Mouse (Mus musculus): Measurements from ENCODE around the gene Mphosph9. TPM values are rescaled to one million over a fixed set of nuclear protein-coding genes. Genes with fewer than 3 reads are reported as not detected.
A peak's percentile ranks its signal among the peaks of the same experiment; 100 is the strongest.
"Not testable (repeated sequence)": the region's sequence is repeated elsewhere in the genome, so short reads cannot be mapped to it uniquely, and the experiment has no call there.

Gene Mphosph9
- 10.8 and 13.8 TPM in 2 replicates for polyA plus RNA-seq (2015; fragmentation: Nextera tagmentation; extraction: Ambion mirVana)

- ATAC-seq (ENCODE audit: low FRiP score, low TSS enrichment): peak; percentile 98
- WGBS: under 1% methylated on average over 72 of the region's 72 CpGs
- peaks cover 4% of the 10 kb centered on the region; the same call in 1 of the 2 replicates for H3K36me3 ChIP-seq (ENCODE audit: insufficient read depth, low read length)
- no peaks in the 10 kb centered on the region for H3K9me3 ChIP-seq (ENCODE audit: low read length)
- peak within 1 kb of the TSS; percentile 96 for H3K27ac ChIP-seq (ENCODE audit: low read length)
- peak within 1 kb of the TSS; percentile 90 for H3K9ac ChIP-seq (replicated peaks; ENCODE audit: low read length)
- H3K4me1 ChIP-seq (ENCODE audit: insufficient read depth, low read length): peaks cover 16% of the 10 kb centered on the region
- H3K4me2 ChIP-seq (replicated peaks; ENCODE audit: low read depth, low read length): peak within 1 kb of the TSS; percentile 96
- peak within 1 kb of the TSS; percentile 85 for H3K4me3 ChIP-seq (ENCODE audit: low read length)
- no peaks in the 10 kb centered on the region for H3K27me3 ChIP-seq (ENCODE audit: insufficient read depth, low read length)
Measured at GRCm38 (mm10) chr5:124327510-124328364, at the start of gene Mphosph9, which contains the start of gene 2810006K23Rik. TSS of gene Mphosph9 (minus strand) at chr5:124327972. TSS of gene 2810006K23Rik (plus strand) at chr5:124328089.

- Histone ChIP-seq H3K9ac (replicated peaks; ENCODE audit: low read length) (no peak overlapping the region), H3K27me3 (ENCODE audit: insufficient read depth, low read length) (no peaks in the 10 kb centered on the region), H3K27ac (ENCODE audit: low read length) (no peak overlapping the region), H3K36me3 (ENCODE audit: insufficient read depth, low read length) (peaks cover 72% of the 10 kb centered on the region), H3K9me3 (ENCODE audit: low read length) (no peaks in the 10 kb centered on the region), H3K4me3 (ENCODE audit: low read length) (no peak overlapping the region), H3K4me1 (ENCODE audit: insufficient read depth, low read length) (no peaks in the 10 kb centered on the region), H3K4me2 (replicated peaks; ENCODE audit: low read depth, low read length) (no peak overlapping the region)
- WGBS: 83% methylated on average over 4 of the region's 4 CpGs
- no peak for ATAC-seq (ENCODE audit: low FRiP score, low TSS enrichment)
Measured at GRCm38 (mm10) chr5:124377149-124377548, 49.4 kb upstream of the Mphosph9 start.

- Histone ChIP-seq H3K27me3 (ENCODE audit: insufficient read depth, low read length) (no peaks in the 10 kb centered on the region), H3K36me3 (ENCODE audit: insufficient read depth, low read length) (peaks cover 73% of the 10 kb centered on the region), H3K4me1 (ENCODE audit: insufficient read depth, low read length) (no peaks in the 10 kb centered on the region), H3K27ac (ENCODE audit: low read length) (no peak overlapping the region), H3K9ac (replicated peaks; ENCODE audit: low read length) (no peak overlapping the region), H3K9me3 (ENCODE audit: low read length) (no peaks in the 10 kb centered on the region), H3K4me2 (replicated peaks; ENCODE audit: low read depth, low read length) (no peak overlapping the region), H3K4me3 (ENCODE audit: low read length) (no peak overlapping the region)
- no peak for ATAC-seq (ENCODE audit: low FRiP score, low TSS enrichment)
- WGBS: 97% methylated on average over 1 of the region's 1 CpGs
Measured at GRCm38 (mm10) chr5:124376401-124376800, 48.6 kb upstream of the Mphosph9 start.

GRCm38 (mm10) chr5:124374298-124374697, 46.5 kb upstream of the Mphosph9 start:
- whole genome bisulfite sequencing: 94% methylated on average over 7 of the region's 7 CpGs
- H3K27ac ChIP-seq (ENCODE audit: low read length): no peak overlapping the region

GRCm38 (mm10) chr5:124366721-124367120, 38.9 kb upstream of the Mphosph9 start:
- Histone ChIP-seq H3K4me2 (replicated peaks; ENCODE audit: low read depth, low read length) (no peak overlapping the region), H3K9me3 (ENCODE audit: low read length) (no peaks in the 10 kb centered on the region), H3K27me3 (ENCODE audit: insufficient read depth, low read length) (no peaks in the 10 kb centered on the region), H3K36me3 (ENCODE audit: insufficient read depth, low read length) (peaks cover 20% of the 10 kb centered on the region), H3K4me1 (ENCODE audit: insufficient read depth, low read length) (no peaks in the 10 kb centered on the region), H3K4me3 (ENCODE audit: low read length) (no peak overlapping the region), H3K9ac (replicated peaks; ENCODE audit: low read length) (no peak overlapping the region), H3K27ac (ENCODE audit: low read length) (peak overlapping the region; percentile 48)
- WGBS: 63% methylated on average over 3 of the region's 3 CpGs
- 0 out of 2 replicates have a peak, but pooled peaks have one; percentile 46 for ATAC-seq (ENCODE audit: low FRiP score, low TSS enrichment)

More at GRCm38 (mm10) chr5:124374298-124374697, 46.5 kb upstream of the Mphosph9 start:
- ATAC-seq (ENCODE audit: low FRiP score, low TSS enrichment): no peak
- Histone ChIP-seq H3K27me3 (ENCODE audit: insufficient read depth, low read length) (no peaks in the 10 kb centered on the region), H3K9me3 (ENCODE audit: low read length) (no peaks in the 10 kb centered on the region), H3K4me1 (ENCODE audit: insufficient read depth, low read length) (no peaks in the 10 kb centered on the region), H3K4me3 (ENCODE audit: low read length) (no peak overlapping the region), H3K9ac (replicated peaks; ENCODE audit: low read length) (no peak overlapping the region), H3K36me3 (ENCODE audit: insufficient read depth, low read length) (peaks cover 62% of the 10 kb centered on the region), H3K4me2 (replicated peaks; ENCODE audit: low read depth, low read length) (no peak overlapping the region)

- 90% methylated on average over 2 of the region's 2 CpGs for WGBS
- Histone ChIP-seq H3K27me3 (ENCODE audit: insufficient read depth, low read length) (no peaks in the 10 kb centered on the region), H3K27ac (ENCODE audit: low read length) (no peak overlapping the region), H3K36me3 (ENCODE audit: insufficient read depth, low read length) (peaks cover 18% of the 10 kb centered on the region), H3K4me2 (replicated peaks; ENCODE audit: low read depth, low read length) (no peak overlapping the region), H3K4me3 (ENCODE audit: low read length) (no peak overlapping the region), H3K9ac (replicated peaks; ENCODE audit: low read length) (no peak overlapping the region), H3K4me1 (ENCODE audit: insufficient read depth, low read length) (no peaks in the 10 kb centered on the region), H3K9me3 (ENCODE audit: low read length) (no peaks in the 10 kb centered on the region)
- no peak for ATAC-seq (ENCODE audit: low FRiP score, low TSS enrichment)
Measured at GRCm38 (mm10) chr5:124365754-124366153, 38.0 kb upstream of the Mphosph9 start.

GRCm38 (mm10) chr5:124364173-124364918, 36.6 kb upstream of the Mphosph9 start:
- WGBS: 91% methylated on average over 6 of the region's 6 CpGs
- no peak overlapping the region for H3K4me2 ChIP-seq (replicated peaks; ENCODE audit: low read depth, low read length)
- H3K9ac ChIP-seq (replicated peaks; ENCODE audit: low read length): no peak overlapping the region
- peaks cover 11% of the 10 kb centered on the region for H3K36me3 ChIP-seq (ENCODE audit: insufficient read depth, low read length)
- H3K27me3 ChIP-seq (ENCODE audit: insufficient read depth, low read length): no peaks in the 10 kb centered on the region
- H3K4me3 ChIP-seq (ENCODE audit: low read length): no peak overlapping the region
- no peak overlapping the region for H3K27ac ChIP-seq (ENCODE audit: low read length)
- no peaks in the 10 kb centered on the region for H3K4me1 ChIP-seq (ENCODE audit: insufficient read depth, low read length)
- no peak for ATAC-seq (ENCODE audit: low FRiP score, low TSS enrichment)
- no peaks in the 10 kb centered on the region for H3K9me3 ChIP-seq (ENCODE audit: low read length)

GRCm38 (mm10) chr5:124362982-124363381, 35.2 kb upstream of the Mphosph9 start, which contains the start of gene Cdk2ap1:
TSS of gene Cdk2ap1 (minus strand) at chr5:124363082.
- H3K27me3 ChIP-seq (ENCODE audit: insufficient read depth, low read length); H3K36me3 ChIP-seq (ENCODE audit: insufficient read depth, low read length); H3K9ac ChIP-seq (replicated peaks; ENCODE audit: low read length); H3K4me1 ChIP-seq (ENCODE audit: insufficient read depth, low read length); H3K4me3 ChIP-seq (ENCODE audit: low read length); H3K9me3 ChIP-seq (ENCODE audit: low read length); ATAC-seq (ENCODE audit: low FRiP score, low TSS enrichment); H3K4me2 ChIP-seq (replicated peaks; ENCODE audit: low read depth, low read length); H3K27ac ChIP-seq (ENCODE audit: low read length): not testable (repeated sequence)
- 95% methylated on average over 5 of the region's 5 CpGs for WGBS

- no peak overlapping the region for H3K9ac ChIP-seq (replicated peaks; ENCODE audit: low read length)
- H3K27ac ChIP-seq (ENCODE audit: low read length): no peak overlapping the region
- no peaks in the 10 kb centered on the region for H3K27me3 ChIP-seq (ENCODE audit: insufficient read depth, low read length)
- no peaks in the 10 kb centered on the region for H3K36me3 ChIP-seq (ENCODE audit: insufficient read depth, low read length)
- no peaks in the 10 kb centered on the region for H3K9me3 ChIP-seq (ENCODE audit: low read length)
- no peak overlapping the region for H3K4me2 ChIP-seq (replicated peaks; ENCODE audit: low read depth, low read length)
- 0 out of 2 replicates have a peak, but pooled peaks cover 5% of the 10 kb centered on the region for H3K4me1 ChIP-seq (ENCODE audit: insufficient read depth, low read length)
- no peak for ATAC-seq (ENCODE audit: low FRiP score, low TSS enrichment)
- WGBS: 76% methylated on average over 2 of the region's 2 CpGs
- H3K4me3 ChIP-seq (ENCODE audit: low read length): no peak overlapping the region
Measured at GRCm38 (mm10) chr5:124359641-124360040, 31.9 kb upstream of the Mphosph9 start.

All from kidney, embryonic 16.5 days (tissue).